Mouse (Mus musculus) brain, embryonic 14.5 days (tissue): ENCODE data around the gene Emp1.

Source experiments
- CTCF ChIP-seq: fragments of 200-500 bp; IDR thresholded peaks from 2 replicates; pipeline ENCODE4 v1.5.1; 2012; ENCODE audit warnings: inconsistent platforms, mild to moderate bottlenecking, moderate library complexity, borderline replicate concordance; ENCODE audit not compliant: insufficient read depth, insufficient read length; ENCODE audit errors: extremely low read depth
- POLR2A ChIP-seq: fragments of 200-500 bp; IDR thresholded peaks from 2 replicates; pipeline ENCODE4 v1.6.1; 2012; ENCODE audit warnings: mild to moderate bottlenecking, inconsistent platforms, borderline replicate concordance; ENCODE audit not compliant: poor library complexity, insufficient read depth, insufficient read length, severe bottlenecking; ENCODE audit errors: extremely low read depth

DNA sequence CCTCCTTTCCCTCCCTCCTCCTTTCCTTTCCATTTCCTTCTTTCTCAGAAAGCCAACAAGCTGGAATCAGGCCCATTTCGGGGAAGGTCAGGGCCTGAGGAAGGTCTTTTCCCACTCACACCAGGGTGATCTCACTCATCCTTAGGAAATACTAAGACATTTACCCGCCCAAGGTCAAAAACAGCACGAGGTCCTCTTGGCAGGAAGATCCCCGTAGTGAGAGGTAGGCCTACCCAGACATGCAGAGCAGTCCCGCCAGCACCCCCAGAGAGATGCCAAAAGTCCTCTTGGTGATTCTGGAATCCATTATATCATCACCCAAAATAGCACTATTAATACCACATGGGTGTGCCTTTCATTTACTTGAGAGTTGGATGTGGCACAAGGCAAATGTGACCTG, 36.5 kb downstream of the Emp1 start:
- TF ChIP-seq CTCF (no peak), POLR2A (no peak)
